Mouse (Mus musculus) hindbrain, embryonic 12.5 days (tissue): ENCODE data around the gene Mrpl38. TPM values are rescaled to one million over a fixed set of nuclear protein-coding genes. Genes with fewer than 3 reads are reported as not detected.

Source experiments
- ATAC-seq: fragments of 200-750 bp; cut with Nextera tagmentation; 2 replicates; pipeline ENCODE4 v1.8.0; 2017; ENCODE audit warnings: moderate TSS enrichment; ENCODE audit not compliant: low FRiP score
- H3K27ac ChIP-seq: fragments of 300-500 bp; sonication (generic); 2 replicates; pipeline ENCODE4 v1.5.1; 2016; ENCODE audit warnings: mild to moderate bottlenecking
- H3K27me3 ChIP-seq: fragments of 300-500 bp; sonication (generic); 2 replicates; pipeline ENCODE4 v1.6.1; 2016; ENCODE audit warnings: mild to moderate bottlenecking
- H3K36me3 ChIP-seq: fragments of 300-500 bp; sonication (generic); 2 replicates; pipeline ENCODE4 v1.6.1; 2016; ENCODE audit warnings: mild to moderate bottlenecking
- H3K4me1 ChIP-seq: fragments of 300-500 bp; sonication (generic); 2 replicates; pipeline ENCODE4 v1.6.1; 2016
- H3K4me2 ChIP-seq: fragments of 300-500 bp; sonication (generic); replicated peaks from 2 replicates; pipeline ENCODE4 v1.6.1; 2016; ENCODE audit warnings: mild to moderate bottlenecking
- H3K4me3 ChIP-seq: fragments of 300-500 bp; sonication (generic); 2 replicates; pipeline ENCODE4 v1.5.1; 2016; ENCODE audit warnings: mild to moderate bottlenecking
- H3K9ac ChIP-seq: fragments of 300-500 bp; sonication (generic); 2 replicates; pipeline ENCODE4 v1.6.1; 2016; ENCODE audit warnings: mild to moderate bottlenecking, moderate library complexity
- H3K9me3 ChIP-seq: fragments of 300-500 bp; sonication (generic); replicated peaks from 2 replicates; pipeline ENCODE4 v1.6.1; 2016; ENCODE audit warnings: mild to moderate bottlenecking
- WGBS: fragments of 180-500 bp; shearing (Covaris S2); methylation state at CpG from one replicate; pipeline ENCODE4 v1.1.7; 2016; 5-methylcytosine and 5-hydroxymethylcytosine counted together
- polyA plus RNA-seq: library from polyadenylated mRNA; unstranded; fragments of >200 nt; fragmentation: Nextera tagmentation; extraction: Ambion mirVana; gene quantifications from 2 replicates; pipeline ENCODE4 v1.2.1, GENCODE M21; 2016

Gene Mrpl38
- polyA plus RNA-seq, 1 experiment from 2014 or later: 77.8 TPM

DNA sequence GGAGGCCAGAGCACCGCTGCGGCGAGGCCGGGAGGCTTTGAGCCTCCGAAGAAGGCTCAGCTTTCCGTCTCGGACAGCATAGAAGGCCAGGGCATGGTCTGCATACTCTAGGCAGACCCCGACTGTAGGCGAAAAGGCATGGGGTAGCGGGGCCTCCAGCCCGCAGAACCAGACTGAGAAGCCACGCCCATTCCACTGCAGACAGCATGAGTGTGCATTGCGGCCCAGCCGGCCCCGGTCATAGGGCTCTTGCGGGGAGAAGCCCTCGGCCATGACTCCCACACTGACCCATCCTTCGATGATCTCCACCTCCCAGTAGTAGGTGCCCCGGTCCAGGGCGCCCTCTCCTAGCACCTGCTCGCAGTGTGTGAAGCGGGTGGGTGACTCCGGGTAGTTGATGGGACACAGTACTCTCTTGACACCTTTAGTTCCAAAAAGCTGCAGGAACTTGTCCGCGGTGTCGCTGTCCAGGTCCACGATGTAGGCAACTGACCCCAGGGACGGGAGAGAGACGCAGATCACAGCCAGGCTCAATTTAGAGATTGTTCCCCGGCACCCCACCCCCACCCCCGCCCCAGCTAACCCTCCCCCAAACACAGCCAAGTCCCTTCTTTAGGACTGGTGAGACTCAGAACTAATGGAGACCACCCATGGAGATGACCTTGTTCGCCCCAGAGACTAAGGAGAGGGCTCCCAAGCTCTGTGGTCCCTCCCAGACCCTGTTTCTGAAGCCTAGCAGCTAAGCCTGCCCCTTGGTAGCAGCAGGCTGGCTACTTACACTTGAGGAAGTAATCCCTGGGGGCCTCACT is 32.3 kb downstream of the Mrpl38 start:
- Histone ChIP-seq H3K9ac (peak overlapping the region; percentile 19; the same call in 1 of the 2 replicates), H3K4me3 (0 out of 2 replicates have a peak overlapping the region, but pooled peaks have one; percentile 6), H3K9me3 (no peaks in the 10 kb centered on the region), H3K4me2 (peak overlapping the region; percentile 36), H3K27me3 (peaks cover 60% of the 10 kb centered on the region), H3K36me3 (no peaks in the 10 kb centered on the region), H3K27ac (no peak overlapping the region), H3K4me1 (peaks cover 52% of the 10 kb centered on the region)
- ATAC-seq: no peak
- WGBS: 27% methylated on average over 32 of the region's 32 CpGs

GRCm38 (mm10) chr11:116105065-116105464 is 33.6 kb downstream of the Mrpl38 start:
- Histone ChIP-seq H3K27me3 (peaks cover 47% of the 10 kb centered on the region), H3K9ac (no peak overlapping the region), H3K4me3 (no peak overlapping the region), H3K9me3 (no peaks in the 10 kb centered on the region), H3K27ac (no peak overlapping the region), H3K36me3 (no peaks in the 10 kb centered on the region), H3K4me2 (no peak overlapping the region), H3K4me1 (peaks cover 47% of the 10 kb centered on the region)
- WGBS: 89% methylated on average over 2 of the region's 2 CpGs
- ATAC-seq: no peak

- ATAC-seq: no peak
- H3K4me1 ChIP-seq: peaks cover 38% of the 10 kb centered on the region
- peak overlapping the region; percentile 7; the same call in 1 of the 2 replicates for H3K4me2 ChIP-seq
- H3K36me3 ChIP-seq: no peaks in the 10 kb centered on the region
- no peak overlapping the region for H3K4me3 ChIP-seq
- peak overlapping the region; percentile 41; the same call in 1 of the 2 replicates for H3K27ac ChIP-seq
- WGBS: 33% methylated on average over 14 of the region's 14 CpGs
- no peaks in the 10 kb centered on the region for H3K9me3 ChIP-seq
- H3K9ac ChIP-seq: 0 out of 2 replicates have a peak overlapping the region, but pooled peaks have one; percentile 25
- H3K27me3 ChIP-seq: peaks cover 38% of the 10 kb centered on the region
Observed at GRCm38 (mm10) chr11:116104006-116104646, 34.5 kb downstream of the Mrpl38 start.

DNA sequence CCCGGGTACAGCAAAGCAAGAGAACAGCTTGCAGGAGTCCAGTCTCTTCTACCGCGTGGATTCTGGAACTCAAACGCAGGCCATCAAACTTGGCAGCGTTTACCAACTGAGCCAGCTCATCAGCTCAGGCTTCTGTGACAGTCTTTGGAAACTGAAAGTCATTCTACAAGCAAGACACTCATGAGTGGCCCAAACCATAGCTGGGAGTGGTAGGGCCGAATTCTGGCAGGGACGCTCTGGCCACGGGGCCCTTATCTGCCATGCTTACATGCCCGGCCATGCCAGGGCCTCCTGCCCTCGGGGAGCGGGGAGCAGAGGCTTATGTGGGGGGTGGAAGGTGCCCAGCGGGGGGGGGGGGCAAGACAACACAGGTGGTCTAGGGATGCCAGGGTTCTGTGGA is 35.1 kb downstream of the Mrpl38 start:
- Histone ChIP-seq H3K4me2 (no peak overlapping the region), H3K9ac (0 out of 2 replicates have a peak overlapping the region, but pooled peaks have one; percentile 25), H3K4me3 (no peak overlapping the region), H3K9me3 (no peaks in the 10 kb centered on the region), H3K27me3 (peaks cover 32% of the 10 kb centered on the region), H3K27ac (0 out of 2 replicates have a peak overlapping the region, but pooled peaks have one; percentile 41), H3K36me3 (no peaks in the 10 kb centered on the region), H3K4me1 (peaks cover 38% of the 10 kb centered on the region)
- ATAC-seq: no peak
- 76% methylated on average over 12 of the region's 12 CpGs for WGBS

DNA sequence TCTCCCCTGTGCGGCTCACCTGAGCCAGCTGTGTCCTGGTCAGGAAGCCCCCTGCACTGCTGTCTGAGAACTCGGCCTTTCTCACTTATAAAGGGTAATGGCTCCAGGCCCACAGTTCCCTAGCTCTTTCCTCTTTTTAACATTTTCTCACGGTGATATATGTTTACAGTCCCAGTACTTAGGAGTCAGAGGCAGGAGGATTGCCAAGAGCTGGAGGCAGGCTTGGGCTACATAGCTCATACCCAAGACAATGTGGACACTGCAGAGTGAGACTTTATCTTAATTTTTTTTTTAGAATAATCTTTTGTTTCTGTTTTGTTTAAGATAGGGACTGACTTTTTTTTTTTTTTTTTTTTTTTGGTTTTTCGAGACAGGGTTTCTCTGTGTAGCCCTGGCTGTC is 36.2 kb downstream of the Mrpl38 start:
- ATAC-seq: no peak
- peaks cover 31% of the 10 kb centered on the region for H3K4me1 ChIP-seq
- no peak overlapping the region for H3K4me3 ChIP-seq
- no peak overlapping the region for H3K9ac ChIP-seq
- WGBS: 62% methylated on average over 3 of the region's 4 CpGs
- no peaks in the 10 kb centered on the region for H3K36me3 ChIP-seq
- H3K9me3 ChIP-seq: no peaks in the 10 kb centered on the region
- H3K4me2 ChIP-seq: no peak overlapping the region
- peak overlapping the region; percentile 62 for H3K27ac ChIP-seq
- peaks cover 21% of the 10 kb centered on the region for H3K27me3 ChIP-seq

GRCm38 (mm10) chr11:116101931-116102381 is 36.7 kb downstream of the Mrpl38 start:
- peaks cover 16% of the 10 kb centered on the region for H3K27me3 ChIP-seq
- H3K27ac ChIP-seq: peak overlapping the region; percentile 62
- H3K36me3 ChIP-seq: no peaks in the 10 kb centered on the region
- peaks cover 30% of the 10 kb centered on the region for H3K4me1 ChIP-seq
- H3K4me3 ChIP-seq: no peak overlapping the region
- H3K9me3 ChIP-seq: no peaks in the 10 kb centered on the region
- H3K9ac ChIP-seq: no peak overlapping the region
- no peak overlapping the region for H3K4me2 ChIP-seq
- 34% methylated on average over 10 of the region's 11 CpGs for WGBS
- no peak for ATAC-seq

DNA sequence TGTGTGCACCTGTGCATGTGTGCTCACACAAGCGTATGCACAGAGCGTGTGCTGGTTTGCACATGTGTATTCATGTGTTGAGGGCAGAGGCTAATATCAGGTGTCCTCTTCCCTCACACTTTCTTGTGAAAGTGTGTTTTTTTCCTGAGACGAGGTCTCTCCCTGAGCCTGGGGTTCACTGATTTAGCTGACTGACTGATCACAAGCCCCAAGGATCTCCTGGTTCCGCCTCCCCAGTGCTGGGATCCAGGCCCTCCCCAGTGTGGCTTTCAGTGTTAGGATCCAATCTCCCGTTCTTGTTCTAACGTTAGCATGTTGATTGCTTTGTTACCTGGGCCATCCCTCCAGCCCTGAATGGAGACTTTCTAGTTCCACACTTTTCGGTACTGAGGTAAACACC is 37.8 kb downstream of the Mrpl38 start:
- peaks cover 20% of the 10 kb centered on the region for H3K4me1 ChIP-seq
- H3K9me3 ChIP-seq: peaks cover 4% of the 10 kb centered on the region; the same call in 1 of the 2 replicates
- H3K36me3 ChIP-seq: no peaks in the 10 kb centered on the region
- H3K27ac ChIP-seq: no peak overlapping the region
- no peak overlapping the region for H3K9ac ChIP-seq
- H3K4me3 ChIP-seq: no peak overlapping the region
- no peak for ATAC-seq
- peaks cover 5% of the 10 kb centered on the region for H3K27me3 ChIP-seq
- H3K4me2 ChIP-seq: no peak overlapping the region
- WGBS: 89% methylated on average over 7 of the region's 7 CpGs

- H3K9me3 ChIP-seq: peaks cover 4% of the 10 kb centered on the region; the same call in 1 of the 2 replicates
- H3K36me3 ChIP-seq: no peaks in the 10 kb centered on the region
- ATAC-seq: no peak
- no peak overlapping the region for H3K4me3 ChIP-seq
- no peak overlapping the region for H3K4me2 ChIP-seq
- 82% methylated on average over 6 of the region's 6 CpGs for WGBS
- no peak overlapping the region for H3K9ac ChIP-seq
- H3K27me3 ChIP-seq: peaks cover under 1% of the 10 kb centered on the region
- H3K27ac ChIP-seq: no peak overlapping the region
- peaks cover 20% of the 10 kb centered on the region for H3K4me1 ChIP-seq
Observed at GRCm38 (mm10) chr11:116100385-116100784, 38.3 kb downstream of the Mrpl38 start.

DNA sequence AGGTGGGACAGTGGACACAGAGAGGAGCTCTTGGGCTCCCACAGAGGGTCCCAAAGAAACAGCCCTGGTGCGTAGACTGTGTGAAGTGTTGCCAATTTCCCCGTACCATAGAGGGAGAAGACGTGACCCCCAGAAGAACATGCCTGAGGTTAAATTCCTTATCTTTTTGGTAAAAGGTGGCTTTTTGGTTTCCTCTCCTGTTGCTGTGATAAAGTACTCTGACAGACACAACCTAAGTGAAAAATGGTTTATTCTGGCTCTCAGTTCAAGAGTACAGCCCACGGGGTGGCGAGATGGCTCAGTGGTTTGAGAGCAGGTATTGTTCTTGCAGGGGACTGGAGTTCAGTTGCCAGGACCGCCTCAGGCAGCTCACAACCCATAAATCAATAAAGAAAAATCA is 39.2 kb downstream of the Mrpl38 start:
- H3K4me1 ChIP-seq: peaks cover 18% of the 10 kb centered on the region
- no peak overlapping the region for H3K4me2 ChIP-seq
- H3K9me3 ChIP-seq: peaks cover 4% of the 10 kb centered on the region; the same call in 1 of the 2 replicates
- H3K27ac ChIP-seq: no peak overlapping the region
- no peak overlapping the region for H3K9ac ChIP-seq
- H3K4me3 ChIP-seq: no peak overlapping the region
- no peak for ATAC-seq
- H3K36me3 ChIP-seq: no peaks in the 10 kb centered on the region
- WGBS: 83% methylated on average over 6 of the region's 6 CpGs
- H3K27me3 ChIP-seq: no peaks in the 10 kb centered on the region

- peaks cover 4% of the 10 kb centered on the region; the same call in 1 of the 2 replicates for H3K9me3 ChIP-seq
- H3K4me3 ChIP-seq: no peak overlapping the region
- peaks cover 12% of the 10 kb centered on the region for H3K4me1 ChIP-seq
- H3K4me2 ChIP-seq: no peak overlapping the region
- WGBS: 76% methylated on average over 14 of the region's 14 CpGs
- no peak for ATAC-seq
- no peak overlapping the region for H3K9ac ChIP-seq
- H3K27me3 ChIP-seq: no peaks in the 10 kb centered on the region
- no peaks in the 10 kb centered on the region for H3K36me3 ChIP-seq
- no peak overlapping the region for H3K27ac ChIP-seq
Observed at GRCm38 (mm10) chr11:116098711-116099460, 39.8 kb downstream of the Mrpl38 start.

- 94% methylated on average over 5 of the region's 5 CpGs for WGBS
- no peak overlapping the region for H3K9ac ChIP-seq
Observed at GRCm38 (mm10) chr11:116096213-116097108, 42.2 kb downstream of the Mrpl38 start.

More at GRCm38 (mm10) chr11:116096213-116097108, 42.2 kb downstream of the Mrpl38 start:
- no peaks in the 10 kb centered on the region for H3K4me1 ChIP-seq
- H3K27ac ChIP-seq: no peak overlapping the region
- no peak overlapping the region for H3K4me3 ChIP-seq
- H3K4me2 ChIP-seq: no peak overlapping the region
- no peak for ATAC-seq
- peaks cover 4% of the 10 kb centered on the region; the same call in 1 of the 2 replicates for H3K9me3 ChIP-seq
- H3K36me3 ChIP-seq: no peaks in the 10 kb centered on the region
- no peaks in the 10 kb centered on the region for H3K27me3 ChIP-seq
